Mouse (Mus musculus) kidney, postnatal 14 days (tissue): Measurements from ENCODE around the gene Ly6g6c.

Source experiments
- DNase-seq: peaks from one replicate; pipeline ENCODE4 v3.0.0; 2022; ENCODE audit warnings: mixed read lengths

Gene Ly6g6c

GRCm38 (mm10) chr17:35058911-35059892 lies 6.0 kb upstream of the Ly6g6c start, which contains the start of gene Ddah2:
Ddah2 (plus strand) TSS chr17:35059035.
- DNase-seq, result peak; percentile 95

GRCm38 (mm10) chr17:35060071-35060470 lies 5.1 kb upstream of the Ly6g6c start:
- DNase-seq, result no peak

GRCm38 (mm10) chr17:35060737-35061297 lies 4.4 kb upstream of the Ly6g6c start:
- DNase-seq, result peak; percentile 42

GRCm38 (mm10) chr17:35061299-35061698 lies 3.9 kb upstream of the Ly6g6c start:
- no peak for DNase-seq

GRCm38 (mm10) chr17:35063466-35063865 lies 1.7 kb upstream of the Ly6g6c start:
- DNase-seq, result no peak

- DNase-seq, result peak; percentile 20
These were observed 760 bp upstream of the Ly6g6c start for GRCm38 (mm10) chr17:35064378-35064877.

- no peak for DNase-seq
These were observed 896 bp downstream of the Ly6g6c start, which contains the start of gene Mpig6b for GRCm38 (mm10) chr17:35066084-35066483. Mpig6b (minus strand) TSS chr17:35066184.

GRCm38 (mm10) chr17:35068213-35068914 lies 3.2 kb downstream of the Ly6g6c start:
- no peak for DNase-seq

- no peak for DNase-seq
These were observed 5.5 kb downstream of the Ly6g6c start for GRCm38 (mm10) chr17:35070556-35071229.

GRCm38 (mm10) chr17:35071454-35071853 lies 6.3 kb downstream of the Ly6g6c start:
- no peak for DNase-seq

- DNase-seq, result no peak
These were observed 8.9 kb downstream of the Ly6g6c start for GRCm38 (mm10) chr17:35074097-35074496.

- DNase-seq, result no peak
These were observed 11.5 kb downstream of the Ly6g6c start, which contains the start of gene Ly6g6e for GRCm38 (mm10) chr17:35076507-35077176. Ly6g6e (plus strand) TSS chr17:35076902.

- DNase-seq, result no peak
These were observed 12.1 kb downstream of the Ly6g6c start for GRCm38 (mm10) chr17:35077285-35077684.

GRCm38 (mm10) chr17:35077786-35078233 lies 12.6 kb downstream of the Ly6g6c start, which contains the start of gene Ly6g6d:
Ly6g6d (minus strand) TSS chr17:35078065.
- DNase-seq, result peak; percentile 80

- DNase-seq, result no peak
These were observed 14.6 kb downstream of the Ly6g6c start for GRCm38 (mm10) chr17:35079778-35080177.

- no peak for DNase-seq
These were observed 15.1 kb downstream of the Ly6g6c start for GRCm38 (mm10) chr17:35080248-35080647.

GRCm38 (mm10) chr17:35080710-35081109 lies 15.5 kb downstream of the Ly6g6c start:
- DNase-seq, result no peak

GRCm38 (mm10) chr17:35082841-35083576 lies 17.8 kb downstream of the Ly6g6c start:
- no peak for DNase-seq

- no peak for DNase-seq
These were observed 18.8 kb downstream of the Ly6g6c start for GRCm38 (mm10) chr17:35083929-35084497.

GRCm38 (mm10) chr17:35085208-35085865 lies 20.1 kb downstream of the Ly6g6c start, which contains the start of gene Ly6g6f:
Ly6g6f (minus strand) TSS chr17:35085610.
- no peak for DNase-seq
